In the genomic region with DNA sequence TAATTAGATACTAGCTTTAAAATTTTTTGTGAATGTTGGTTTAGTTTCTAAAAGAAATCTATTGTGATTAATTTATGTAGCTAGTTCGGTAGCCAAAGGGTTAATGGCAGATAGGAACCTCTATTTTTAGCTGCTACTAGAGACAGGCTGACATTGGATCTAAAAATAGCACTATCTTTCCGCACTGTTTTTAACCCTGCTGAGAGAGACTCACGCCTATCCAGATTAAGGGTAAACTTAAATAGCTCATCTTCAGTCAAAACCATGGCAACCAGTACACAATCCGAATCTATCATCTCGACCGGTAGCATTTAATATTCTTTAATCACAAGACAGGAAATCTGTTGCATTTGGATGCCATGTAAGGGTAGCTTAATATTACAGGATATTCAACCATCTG, we compare ENCODE assay signal across 14 mouse cellular contexts. TPM values are rescaled to one million over a fixed set of nuclear protein-coding genes. Genes with fewer than 3 reads are reported as not detected.
DNase-seq lines count a peak whose midpoint lies in the region; ATAC-seq and TF ChIP-seq lines count a peak whose summit lies in the region.
"Had no signal": no experiment of that assay in that cellular context is flagged by ENCODE, and none has a peak within 500 bp of the region (broad histone marks: within the 10 kb centered on the region; RNA-seq: fewer than 3 reads in every experiment).

No protein-coding gene starts in this region.

- 13% methylated on average over 6 of the region's 6 CpGs for WGBS in lung, embryonic 14.5 days

- no peaks in the 10 kb centered on the region for H3K27me3 ChIP-seq in lung, embryonic 14.5 days (ENCODE audit: insufficient read depth, low read length)

- H3K9ac ChIP-seq in lung, embryonic 14.5 days, result no peak overlapping the region

- peak; percentile 17 for DNase-seq in gastrocnemius, adult 18-20 months (ENCODE audit: low spot score)
- DNase-seq in gastrocnemius, postnatal 36 days, result no peak
- DNase-seq in lung, embryonic 14.5 days, result peak; percentile 27
- no peak for DNase-seq in lung, postnatal 10 days
- peak; percentile 86 for DNase-seq in brain, embryonic 14.5 days (ENCODE audit: low read depth)
- no peak for DNase-seq in ovary, postnatal 36 days (ENCODE audit: low spot score)
- DNase-seq in kidney, postnatal 10 days, result no peak
- DNase-seq: gastrocnemius, postnatal 25 days; kidney, adult 18-20 months; layer of hippocampus, postnatal 36 days; liver; lung, postnatal 4 days had no signal

- no peaks in the 10 kb centered on the region for H3K9me3 ChIP-seq in lung, embryonic 14.5 days (ENCODE audit: low read depth, low read length)

- H3K4me2 ChIP-seq in lung, embryonic 14.5 days, result no peak overlapping the region

- ATAC-seq in lung, embryonic 14.5 days (ENCODE audit: insufficient read depth), result peak; percentile 68; the same call in 1 of the 2 replicates
- ATAC-seq in inflammation-experienced regulatory T-cells, adult 6 months, result peak; percentile 67

- H3K36me3 ChIP-seq in lung, embryonic 14.5 days (ENCODE audit: insufficient read depth), result no peaks in the 10 kb centered on the region

- no peak for TF ChIP-seq POLR2A in brain, embryonic 14.5 days (IDR thresholded peaks at IDR 0.05; ENCODE audit: borderline replicate concordance, extremely low read depth, insufficient read depth, insufficient read length, poor library complexity, severe bottlenecking)

- intact Hi-C loops in gastrocnemius, postnatal 36 days (cut with DNase I), result no loop called here

- H3K27ac ChIP-seq in lung, embryonic 14.5 days (ENCODE audit: low read depth), result no peak overlapping the region
- H3K27ac ChIP-seq: stomach, postnatal 0 days had no signal

- no peaks in the 10 kb centered on the region for H3K4me1 ChIP-seq in lung, embryonic 14.5 days (ENCODE audit: insufficient read depth)

- no peak overlapping the region for H3K4me3 ChIP-seq in lung, embryonic 14.5 days (ENCODE audit: low read depth, low read length)

- no peak for TF ChIP-seq CTCF in lung, embryonic 14.5 days (IDR thresholded peaks at IDR 0.05; ENCODE audit: low read depth)
- TF ChIP-seq CTCF in brain, embryonic 14.5 days (IDR thresholded peaks at IDR 0.05; ENCODE audit: borderline replicate concordance, extremely low read depth, insufficient read depth, insufficient read length), result no peak

RNA-seq across cellular contexts. Expression of gene Kcnk10, which starts 24.0 kb away (rescaled TPM):
- total RNA-seq in gastrocnemius, adult 18-20 months (2021), result not detected
- not detected for total RNA-seq in gastrocnemius, postnatal 36 days (2021)
- polyA plus RNA-seq in lung, embryonic 14.5 days (2014; fragmentation: Nextera tagmentation; extraction: Ambion mirVana), result 0.03 TPM in 1 of 2 replicates, not detected in the other
- 15.1 and 20.9 TPM in 2 replicates for polyA plus RNA-seq in brain, embryonic 14.5 days (2012; rRNA removed)
- not detected for polyA plus RNA-seq in inflammation-experienced regulatory T-cells, adult 6 months (2017; shearing (Covaris generic))
- total RNA-seq: gastrocnemius, postnatal 25 days had no signal

RNA-seq across cellular contexts. Expression of gene Spata7, which starts 25.8 kb away (rescaled TPM):
- 1 to 10 TPM; 3.0 to 3.4 TPM for total RNA-seq in gastrocnemius, adult 18-20 months (2021)
- 1 to 10 TPM; 2.3 to 4.1 TPM for total RNA-seq in gastrocnemius, postnatal 36 days (2021)
- 16.7 and 18.5 TPM in 2 replicates for polyA plus RNA-seq in lung, embryonic 14.5 days (2014; fragmentation: Nextera tagmentation; extraction: Ambion mirVana)
- 14.1 and 16.9 TPM in 2 replicates for polyA plus RNA-seq in brain, embryonic 14.5 days (2012; rRNA removed)
- polyA plus RNA-seq in inflammation-experienced regulatory T-cells, adult 6 months (2017; shearing (Covaris generic)), result 1 to 10 TPM; 1.0 to 1.6 (median 1.3) TPM

Comparison
In these comparisons a context has a peak if more than half of its experiments do, and no peak if none do; other contexts are left out.
1. DNase-seq: peak in gastrocnemius, adult 18-20 months (single experiment), lung, embryonic 14.5 days (single experiment) and brain, embryonic 14.5 days (single experiment); none in gastrocnemius, postnatal 36 days (0 of 2), lung, postnatal 10 days (single experiment), ovary, postnatal 36 days (single experiment) and kidney, postnatal 10 days (single experiment).
2. RNA of gene Kcnk10, which starts 24.0 kb away (polyA plus RNA-seq): 15.1 to 20.9 TPM in brain, embryonic 14.5 days; 0.03 TPM in lung, embryonic 14.5 days and not detected in inflammation-experienced regulatory T-cells, adult 6 months; every median in the first group is over 10 times any median in the second.